Mouse (Mus musculus) heart, postnatal 4 days (tissue): ENCODE results near the gene Sdk2. TPM values are rescaled to one million over a fixed set of nuclear protein-coding genes. Genes with fewer than 3 reads are reported as not detected.

ENCODE experiments used
- DNase-seq: peaks from one replicate; pipeline ENCODE4 v3.0.0; 2021
- total RNA-seq, 2 experiments: library from RNA; stranded (reverse); gene quantifications; 2 replicates each; pipeline ENCODE4 v1.2.3; 2021

Gene Sdk2
- total RNA-seq, 2 experiments from 2014 or later: 4.8 to 5.1 TPM

DNA sequence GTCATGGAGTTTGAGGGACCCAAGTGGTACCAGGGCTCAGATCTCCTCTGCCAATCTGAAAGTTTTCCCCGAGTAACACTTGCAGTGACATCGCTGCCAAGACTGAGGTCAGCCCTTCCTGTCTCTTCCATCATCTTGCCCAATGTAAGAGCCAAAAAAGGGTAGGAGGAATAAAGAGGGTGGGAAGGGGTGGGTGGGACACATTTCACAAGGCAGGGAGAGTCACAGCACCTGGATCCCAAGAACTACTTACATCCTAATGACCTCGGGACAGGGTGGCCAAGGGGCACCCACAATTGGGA is 329.3 kb downstream of the Sdk2 start:
- no peak for DNase-seq

DNA sequence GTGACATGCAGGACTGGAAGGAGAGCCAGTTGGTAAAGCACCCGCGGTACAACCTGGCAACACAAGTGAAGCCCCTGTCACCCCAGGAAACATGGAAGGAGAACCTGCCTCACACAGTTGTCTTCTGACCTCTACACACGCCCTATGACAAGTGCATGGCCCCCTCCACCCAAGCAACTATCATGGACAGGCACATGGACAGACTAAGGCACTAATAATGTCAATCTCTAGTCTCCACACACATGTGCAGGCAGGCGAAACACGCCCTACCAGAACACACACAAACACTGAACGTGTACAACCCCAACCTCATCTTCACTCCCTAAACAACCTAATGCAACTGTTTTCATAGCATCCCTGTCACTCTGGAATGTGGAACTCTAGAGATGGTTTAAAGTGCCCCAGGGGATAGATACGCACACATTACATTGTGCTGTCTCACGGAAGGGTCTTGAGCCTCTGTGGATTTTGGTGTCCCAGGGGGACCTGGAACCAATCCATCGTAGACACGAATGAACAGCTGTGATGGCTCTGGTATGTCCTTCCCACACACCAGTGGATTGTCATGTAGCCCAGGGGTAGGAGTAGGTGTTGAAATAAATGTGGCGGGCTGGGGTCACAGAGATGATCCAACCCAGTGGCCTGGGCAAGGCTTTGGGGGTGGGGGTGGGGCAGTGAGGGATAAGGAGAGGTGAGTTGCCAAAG is 329.8 kb downstream of the Sdk2 start:
- DNase-seq: no peak

DNA sequence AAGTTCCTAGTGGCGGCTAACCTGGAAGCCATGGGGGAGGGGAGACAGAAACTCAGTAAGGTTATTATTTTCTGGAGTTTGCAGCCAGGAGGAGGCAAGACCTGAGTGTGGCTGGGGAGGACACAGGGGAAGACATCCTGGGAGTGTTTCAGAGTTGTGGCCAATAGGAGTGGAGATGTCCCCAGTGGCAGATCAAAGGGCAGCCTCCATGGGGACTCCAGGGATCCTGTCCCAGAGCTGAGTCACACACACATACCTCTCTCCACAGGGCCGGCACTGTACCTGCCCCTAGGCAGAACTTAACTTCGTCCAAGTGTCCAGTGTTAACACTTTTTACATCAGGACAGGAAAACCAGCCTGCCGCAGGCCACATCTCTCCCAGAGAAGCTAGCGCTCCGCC is 331.7 kb downstream of the Sdk2 start:
- DNase-seq: no peak

DNA sequence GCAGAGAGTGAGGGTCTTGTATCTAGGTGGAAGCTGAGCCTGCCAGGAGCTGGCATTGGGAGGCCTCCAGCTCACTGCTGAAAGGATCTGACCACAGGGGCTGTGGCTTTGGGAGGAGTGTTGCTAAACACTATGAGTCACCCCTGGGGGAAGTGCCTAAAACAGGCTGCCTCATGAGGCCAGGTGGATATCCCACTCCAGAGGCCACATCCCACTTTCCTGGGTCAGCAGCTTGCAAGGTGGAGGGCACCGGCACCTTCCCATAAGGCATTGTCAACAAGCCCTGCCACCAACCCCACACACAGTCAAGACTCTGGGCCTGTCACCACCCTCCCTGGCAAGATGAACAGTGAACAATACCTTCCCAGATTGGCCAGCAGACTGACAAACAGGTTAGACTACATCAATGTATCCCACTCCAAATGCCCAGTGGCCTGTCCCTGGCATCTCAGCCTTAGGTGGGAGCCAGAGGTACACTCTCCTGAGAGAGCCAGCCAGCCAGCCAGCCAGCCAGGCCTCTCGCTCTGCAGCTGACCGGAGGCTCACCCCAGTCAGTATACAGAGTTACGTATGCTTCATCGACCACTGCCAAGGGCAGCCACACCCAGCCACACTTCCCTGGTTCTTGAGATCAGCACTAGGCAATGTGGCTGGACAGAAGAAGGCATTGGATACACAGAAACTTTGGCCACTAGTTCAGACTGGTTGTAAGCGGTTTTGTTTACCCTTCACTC is 333.0 kb downstream of the Sdk2 start:
- DNase-seq: peak; percentile 48

DNA sequence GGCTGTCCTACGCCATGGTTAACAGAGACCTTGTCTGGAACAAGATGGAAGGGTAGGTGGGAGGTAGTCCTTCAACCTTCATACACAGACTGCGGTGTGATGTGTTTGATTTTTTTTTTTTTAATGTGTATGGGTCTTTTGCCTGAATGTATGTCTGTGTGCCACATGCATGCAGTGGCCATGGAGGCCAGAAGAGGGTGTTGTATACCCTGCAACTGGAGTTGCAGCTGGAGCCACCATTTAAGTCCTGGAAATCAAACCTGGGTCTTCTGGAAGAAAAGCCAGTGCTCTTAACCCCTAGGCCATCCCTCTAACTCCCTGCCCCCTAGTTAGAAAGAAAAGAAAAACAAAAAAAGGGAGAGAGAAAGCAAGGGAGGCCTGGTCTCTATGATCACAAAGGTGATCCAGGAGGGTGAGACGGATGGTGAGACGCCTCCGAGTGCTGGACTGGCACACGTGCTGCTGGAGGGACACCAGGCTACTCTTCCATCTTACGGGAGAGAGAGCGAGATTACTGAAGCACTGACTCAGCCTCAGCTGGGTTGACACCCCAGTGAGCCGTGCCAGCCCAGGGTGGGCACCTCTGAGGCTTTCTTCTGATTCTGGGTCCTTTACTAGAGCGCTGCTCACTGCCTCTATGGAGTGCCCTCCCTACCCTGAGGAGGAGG is 334.8 kb downstream of the Sdk2 start:
- no peak for DNase-seq

DNA sequence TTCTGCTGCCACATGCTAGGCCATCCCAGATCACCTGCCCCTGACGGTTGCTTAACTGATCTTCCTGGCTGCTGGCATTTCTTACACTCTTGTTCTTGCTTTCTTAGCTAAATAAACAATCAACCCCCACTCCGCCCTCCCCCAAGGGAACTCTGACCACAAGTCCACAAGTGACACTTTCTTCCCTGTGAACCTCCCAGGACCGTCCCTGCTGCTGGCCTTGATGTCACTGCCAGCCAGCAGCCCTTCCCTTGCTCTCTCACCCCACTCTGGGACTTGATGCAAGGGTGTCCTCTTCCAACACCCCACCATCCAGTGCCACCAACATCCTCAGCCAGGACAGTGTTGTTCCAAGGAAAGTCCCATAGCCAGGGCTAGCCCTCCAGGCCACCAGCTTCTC is 336.0 kb downstream of the Sdk2 start:
- no peak for DNase-seq

DNA sequence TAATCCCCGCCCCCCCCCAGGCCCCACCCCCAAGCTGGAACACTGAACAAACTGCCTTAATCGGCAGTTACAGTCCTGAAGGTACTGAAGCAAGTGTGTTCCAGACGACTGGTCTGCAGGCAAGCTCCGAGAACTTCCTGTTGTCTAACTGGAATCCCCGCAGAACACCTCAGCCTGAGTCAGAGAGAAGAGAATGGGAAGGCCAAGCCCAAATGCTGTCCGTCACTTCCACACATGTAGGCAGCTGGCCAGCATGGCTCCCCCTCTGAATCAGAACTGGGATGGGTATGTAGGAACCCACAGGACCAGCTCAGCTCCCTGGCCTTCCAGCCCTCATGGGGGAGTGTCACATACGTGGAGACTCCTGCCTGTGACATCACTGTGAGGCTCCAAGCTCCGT is 336.9 kb downstream of the Sdk2 start:
- no peak for DNase-seq

DNA sequence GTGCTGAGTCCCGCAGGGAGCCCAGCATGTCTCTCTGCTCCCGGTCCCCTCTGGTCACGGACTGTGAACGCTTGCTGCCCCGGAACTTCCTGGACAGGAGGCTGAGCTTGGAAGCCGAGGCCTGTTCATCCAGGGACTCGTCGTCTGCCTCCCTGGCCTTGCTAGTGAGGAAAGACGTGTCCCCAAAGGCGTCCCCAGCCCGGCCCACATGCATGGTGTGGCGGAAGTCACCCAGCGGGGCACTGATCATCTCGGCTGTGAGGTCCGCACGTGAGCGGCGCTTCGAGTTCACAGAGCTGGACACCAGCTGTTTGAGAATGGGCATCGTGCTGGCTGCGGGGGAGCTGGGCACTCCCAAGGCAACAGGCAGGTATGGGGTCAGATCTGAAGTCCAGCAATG is 337.6 kb downstream of the Sdk2 start:
- no peak for DNase-seq

DNA sequence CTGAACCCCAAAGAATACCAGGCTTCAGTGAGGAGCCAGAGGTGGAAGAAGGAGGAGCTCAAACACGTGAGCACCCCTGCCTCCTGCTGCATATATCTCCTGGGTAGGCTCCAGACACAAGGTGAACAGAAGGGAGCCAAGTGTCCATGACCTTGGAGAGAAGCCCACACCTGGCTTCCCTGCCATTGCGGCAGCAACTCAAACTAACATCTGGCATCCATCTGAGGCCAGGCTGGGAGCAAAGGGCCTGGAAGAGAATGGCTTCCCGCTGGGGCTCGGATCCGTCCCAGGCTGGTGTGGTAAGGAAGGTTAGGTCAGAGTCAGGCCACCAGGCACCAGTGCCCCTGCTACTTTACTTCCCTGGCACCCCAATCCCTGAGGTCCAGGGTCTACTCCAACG is 338.9 kb downstream of the Sdk2 start:
- no peak for DNase-seq

DNA sequence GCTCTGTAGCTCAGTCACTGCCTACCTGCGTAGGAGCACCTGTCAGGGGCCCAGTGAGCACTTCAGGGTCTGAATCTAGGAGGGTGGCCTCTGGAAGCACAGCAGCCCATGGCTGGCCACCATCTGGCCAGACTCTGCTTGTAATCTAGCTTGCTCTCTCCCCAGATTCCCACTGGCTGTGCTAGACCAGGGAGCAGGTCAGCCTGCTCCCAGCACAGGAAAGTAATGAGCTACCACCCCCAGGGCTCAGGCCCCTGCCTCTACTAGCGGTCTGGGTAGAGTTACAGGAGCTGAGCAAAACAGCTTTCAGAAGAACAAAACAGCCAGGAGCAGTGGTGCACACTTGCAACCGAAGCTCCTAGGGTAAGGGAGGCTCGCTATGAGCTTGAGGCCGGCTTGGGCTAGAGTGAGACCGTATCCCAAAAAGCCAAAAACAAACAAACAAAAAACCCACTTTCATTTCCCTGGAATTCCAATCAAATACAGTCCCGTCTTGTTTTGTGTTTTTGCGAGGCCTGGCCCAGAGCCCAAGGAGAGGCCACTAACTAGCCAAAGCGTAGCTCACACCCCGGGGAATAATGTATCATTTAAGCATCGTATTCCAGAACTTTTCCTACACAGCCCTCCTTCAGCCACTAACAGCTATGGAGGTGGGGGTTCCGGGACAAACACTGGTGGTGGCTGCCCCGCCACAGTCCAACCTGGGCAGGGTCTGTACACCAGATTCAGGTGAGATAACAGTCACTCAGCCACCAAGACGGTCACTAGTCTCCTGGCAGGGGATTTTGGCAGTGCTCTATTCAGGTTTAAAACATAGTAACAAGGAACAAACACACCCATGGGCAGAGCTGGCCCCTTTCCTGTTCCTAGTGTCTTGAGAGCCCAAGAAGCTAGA is 339.6 kb downstream of the Sdk2 start:
- DNase-seq: no peak
